Mouse (Mus musculus) heart, postnatal 0 days (tissue): ENCODE measurements around the gene Zcchc2. TPM values are rescaled to one million over a fixed set of nuclear protein-coding genes. Genes with fewer than 3 reads are reported as not detected.

ENCODE experiments used
- ATAC-seq: fragments of 200-750 bp; cut with Nextera tagmentation; 2 replicates; pipeline ENCODE4 v1.8.0; 2017; ENCODE audit warnings: low read depth, moderate number of reproducible peaks, moderate library complexity; ENCODE audit not compliant: insufficient read depth
- DNase-seq: peaks from one replicate; pipeline ENCODE4 v3.0.0-alpha.2; 2016; ENCODE audit warnings: low spot score
- H3K27ac ChIP-seq: fragments of 300-500 bp; sonication (generic); 2 replicates; pipeline ENCODE4 v1.5.1; 2014; ENCODE audit warnings: low read depth, mild to moderate bottlenecking
- H3K27me3 ChIP-seq: fragments of 300-500 bp; sonication (generic); 2 replicates; pipeline ENCODE4 v1.6.1; 2014; ENCODE audit warnings: low read length, mixed read lengths; ENCODE audit not compliant: control insufficient read depth, insufficient read depth
- H3K36me3 ChIP-seq: fragments of 300-500 bp; sonication (generic); replicated peaks from 2 replicates; pipeline ENCODE4 v1.6.1; 2014; ENCODE audit warnings: low read length, mixed read lengths; ENCODE audit not compliant: control insufficient read depth, insufficient read depth
- H3K4me1 ChIP-seq: fragments of 300-500 bp; sonication (generic); 2 replicates; pipeline ENCODE4 v1.6.1; 2014; ENCODE audit warnings: antibody characterized with exemption; ENCODE audit not compliant: control insufficient read depth, insufficient read depth
- H3K4me2 ChIP-seq: fragments of 300-500 bp; sonication (generic); 2 replicates; pipeline ENCODE4 v1.6.1; 2014; ENCODE audit warnings: low read depth, mild to moderate bottlenecking, low read length, moderate library complexity
- H3K4me3 ChIP-seq: fragments of 300-500 bp; sonication (generic); 2 replicates; pipeline ENCODE4 v1.5.1; 2014; ENCODE audit warnings: low read depth, low read length
- H3K9ac ChIP-seq: fragments of 300-500 bp; sonication (generic); replicated peaks from 2 replicates; pipeline ENCODE4 v1.6.1; 2014; ENCODE audit warnings: low read depth, low read length, mixed read lengths
- H3K9me3 ChIP-seq: fragments of 300-500 bp; sonication (generic); replicated peaks from 2 replicates; pipeline ENCODE4 v1.6.1; 2016; ENCODE audit warnings: low read length; ENCODE audit not compliant: control insufficient read depth
- CTCF ChIP-seq: IDR thresholded peaks from 2 replicates; pipeline ENCODE4 v1.5.1; 2016; ENCODE audit warnings: antibody characterized with exemption, control low read depth, low read depth
- EP300 ChIP-seq: IDR thresholded peaks from 2 replicates; pipeline ENCODE4 v1.6.1; 2016; ENCODE audit warnings: antibody characterized with exemption, low read depth
- WGBS: fragments of 180-500 bp; shearing (Covaris S2); extraction: QIAGEN DNeasy Blood & Tissue Kit; methylation state at CpG from one replicate; pipeline ENCODE4 v1.1.7; 2014; 5-methylcytosine and 5-hydroxymethylcytosine counted together
- polyA plus RNA-seq: library from polyadenylated mRNA; unstranded; fragments of >200 nt; fragmentation: Nextera tagmentation; extraction: Ambion mirVana; gene quantifications from 2 replicates; pipeline ENCODE4 v1.2.1, GENCODE M21; 2015
- total RNA-seq: library from RNA; depleted of rRNA; stranded (reverse); fragments of >200 nt; gene quantifications from 2 replicates; pipeline ENCODE4 v1.2.3, GENCODE M21; 2014; ENCODE audit warnings: low replicate concordance

Gene Zcchc2
- total and polyA plus RNA-seq, 2 experiments from 2014 or later, result 1.1 to 6.6 TPM

- H3K9me3 ChIP-seq, result no peaks in the 10 kb centered on the region
- no peak for ATAC-seq
- peaks cover 92% of the 10 kb centered on the region for H3K36me3 ChIP-seq
- TF ChIP-seq CTCF, result no peak
- no peak for TF ChIP-seq EP300
- H3K27me3 ChIP-seq, result no peaks in the 10 kb centered on the region
- DNase-seq, result no peak
- H3K9ac ChIP-seq, result no peak overlapping the region
- H3K27ac ChIP-seq, result no peak overlapping the region
- H3K4me3 ChIP-seq, result no peak overlapping the region
- no peak overlapping the region for H3K4me2 ChIP-seq
- no peaks in the 10 kb centered on the region for H3K4me1 ChIP-seq
- 76% methylated on average over 6 of the region's 6 CpGs for WGBS
Measured at GRCm38 (mm10) chr1:106019854-106020253, 29.6 kb downstream of the Zcchc2 start.

DNA sequence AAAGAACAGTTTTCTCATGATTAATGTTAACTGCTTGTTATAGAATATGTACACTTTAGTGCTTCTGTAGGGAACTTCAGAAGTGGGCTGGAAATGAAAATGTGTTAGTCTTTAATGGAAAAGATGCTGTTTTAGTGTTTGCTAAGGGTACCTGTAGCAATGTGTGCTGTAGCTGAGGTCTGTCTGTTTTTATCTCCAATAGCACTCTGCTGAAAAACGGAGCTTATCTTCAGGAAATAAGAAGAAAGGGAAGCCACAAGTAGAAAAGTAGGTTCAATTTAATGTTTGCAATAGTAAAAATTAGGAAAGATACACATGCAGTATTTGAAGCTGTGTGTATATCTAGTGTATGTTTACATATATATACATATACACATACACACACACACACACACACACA lies 32.8 kb downstream of the Zcchc2 start:
- Histone ChIP-seq H3K4me3 (no peak overlapping the region), H3K4me2 (no peak overlapping the region), H3K27ac (no peak overlapping the region), H3K9me3 (no peaks in the 10 kb centered on the region), H3K27me3 (no peaks in the 10 kb centered on the region), H3K4me1 (no peaks in the 10 kb centered on the region), H3K36me3 (peaks cover 74% of the 10 kb centered on the region), H3K9ac (no peak overlapping the region)
- ATAC-seq (no peak), DNase-seq (no peak)
- TF ChIP-seq CTCF (no peak), EP300 (no peak)
- WGBS, result 44% methylated on average over 1 of the region's 1 CpGs

DNA sequence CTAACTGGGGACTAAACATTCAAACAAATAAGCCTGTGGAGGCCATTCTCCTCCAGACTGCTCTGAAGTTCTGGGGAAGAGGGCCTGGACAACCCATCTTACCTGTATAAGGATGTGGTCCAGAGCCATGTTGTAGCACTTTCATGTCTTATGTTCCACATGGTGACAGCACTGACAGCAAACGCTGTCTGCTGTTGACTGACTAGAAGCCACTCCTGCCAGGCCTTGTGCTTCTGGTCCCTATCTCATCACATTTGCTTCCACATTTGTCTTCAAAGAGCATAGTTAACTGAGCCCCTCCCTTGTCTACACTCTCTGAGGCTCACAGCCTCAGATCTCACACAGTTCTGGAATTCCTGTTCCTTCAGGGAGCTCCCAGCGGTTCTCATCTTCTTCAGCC lies 34.0 kb downstream of the Zcchc2 start:
- Histone ChIP-seq H3K9me3 (no peaks in the 10 kb centered on the region), H3K4me1 (no peaks in the 10 kb centered on the region), H3K4me3 (no peak overlapping the region), H3K27ac (no peak overlapping the region), H3K9ac (no peak overlapping the region), H3K36me3 (peaks cover 72% of the 10 kb centered on the region), H3K4me2 (no peak overlapping the region), H3K27me3 (no peaks in the 10 kb centered on the region)
- no peak for ATAC-seq
- no peak for DNase-seq
- 66% methylated on average over 2 of the region's 2 CpGs for WGBS
- no peak for TF ChIP-seq CTCF
- no peak for TF ChIP-seq EP300

- Histone ChIP-seq H3K4me1 (no peaks in the 10 kb centered on the region), H3K4me3 (no peak overlapping the region), H3K9ac (no peak overlapping the region), H3K27me3 (no peaks in the 10 kb centered on the region), H3K36me3 (peaks cover 76% of the 10 kb centered on the region), H3K4me2 (no peak overlapping the region), H3K27ac (no peak overlapping the region), H3K9me3 (no peaks in the 10 kb centered on the region)
- ATAC-seq (no peak), DNase-seq (no peak)
- TF ChIP-seq EP300 (no peak), CTCF (no peak)
- 95% methylated on average over 3 of the region's 3 CpGs for WGBS
Measured at GRCm38 (mm10) chr1:106024778-106025177, 34.6 kb downstream of the Zcchc2 start.

DNA sequence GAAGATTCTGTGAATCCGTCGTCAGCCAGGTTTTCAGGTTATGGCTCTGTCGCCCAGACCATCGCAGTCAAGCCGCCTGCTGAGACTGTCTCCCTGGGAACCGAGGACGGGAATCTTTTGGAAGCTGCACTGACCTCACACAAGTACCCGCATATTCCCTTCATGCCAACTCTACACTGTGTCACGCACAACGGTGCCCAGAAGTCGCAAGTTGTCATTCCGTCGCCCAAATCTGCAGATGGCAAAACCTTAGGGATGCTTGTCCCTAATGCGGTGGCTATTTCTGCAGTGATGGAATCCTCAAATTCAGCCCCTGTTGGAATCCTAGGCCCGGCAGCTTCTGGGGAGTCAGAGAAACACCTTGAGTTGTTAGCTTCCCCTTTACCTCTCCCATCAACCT lies 39.6 kb downstream of the Zcchc2 start:
- no peak overlapping the region for H3K4me2 ChIP-seq
- H3K9ac ChIP-seq, result no peak overlapping the region
- ATAC-seq (no peak), DNase-seq (no peak)
- no peaks in the 10 kb centered on the region for H3K9me3 ChIP-seq
- peaks cover 65% of the 10 kb centered on the region for H3K36me3 ChIP-seq
- TF ChIP-seq EP300, result no peak
- TF ChIP-seq CTCF, result no peak
- H3K4me1 ChIP-seq, result no peaks in the 10 kb centered on the region
- no peak overlapping the region for H3K4me3 ChIP-seq
- H3K27me3 ChIP-seq, result no peaks in the 10 kb centered on the region
- 94% methylated on average over 15 of the region's 15 CpGs for WGBS
- no peak overlapping the region for H3K27ac ChIP-seq

DNA sequence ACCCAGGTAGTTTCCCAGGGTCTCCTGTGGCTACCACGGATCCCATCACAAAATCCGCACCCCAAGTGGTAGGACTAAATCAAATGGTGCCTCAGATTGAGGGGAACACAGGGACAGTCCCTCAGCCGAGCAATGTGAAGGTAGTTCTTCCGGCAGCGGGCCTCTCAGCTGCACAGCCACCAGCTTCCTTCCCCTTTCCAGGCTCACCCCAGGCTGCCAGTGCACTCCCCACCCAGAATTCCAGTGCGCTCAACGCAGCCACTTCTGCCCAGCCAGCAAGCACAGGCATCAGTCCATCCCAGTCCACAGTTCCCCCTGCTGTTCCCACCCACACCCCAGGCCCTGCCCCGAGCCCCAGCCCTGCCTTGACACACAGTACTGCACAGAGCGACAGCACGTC lies 40.1 kb downstream of the Zcchc2 start:
- Histone ChIP-seq H3K9ac (no peak overlapping the region), H3K27me3 (no peaks in the 10 kb centered on the region), H3K4me2 (no peak overlapping the region), H3K4me1 (no peaks in the 10 kb centered on the region), H3K4me3 (no peak overlapping the region), H3K9me3 (no peaks in the 10 kb centered on the region), H3K36me3 (peaks cover 64% of the 10 kb centered on the region), H3K27ac (no peak overlapping the region)
- TF ChIP-seq CTCF, result no peak
- TF ChIP-seq EP300, result no peak
- WGBS, result 91% methylated on average over 10 of the region's 10 CpGs
- no peak for DNase-seq
- ATAC-seq, result no peak
